Mouse (Mus musculus) lung, postnatal 0 days (tissue): Measurements from ENCODE around the gene Tspan9.

Experiments
- CTCF ChIP-seq: IDR thresholded peaks from 2 replicates; pipeline ENCODE4 v1.5.1; 2016; ENCODE audit warnings: antibody characterized with exemption, mild to moderate bottlenecking
- EP300 ChIP-seq: IDR thresholded peaks from 2 replicates; pipeline ENCODE4 v1.6.1; 2016; ENCODE audit warnings: antibody characterized with exemption, mild to moderate bottlenecking, control low read depth

DNA sequence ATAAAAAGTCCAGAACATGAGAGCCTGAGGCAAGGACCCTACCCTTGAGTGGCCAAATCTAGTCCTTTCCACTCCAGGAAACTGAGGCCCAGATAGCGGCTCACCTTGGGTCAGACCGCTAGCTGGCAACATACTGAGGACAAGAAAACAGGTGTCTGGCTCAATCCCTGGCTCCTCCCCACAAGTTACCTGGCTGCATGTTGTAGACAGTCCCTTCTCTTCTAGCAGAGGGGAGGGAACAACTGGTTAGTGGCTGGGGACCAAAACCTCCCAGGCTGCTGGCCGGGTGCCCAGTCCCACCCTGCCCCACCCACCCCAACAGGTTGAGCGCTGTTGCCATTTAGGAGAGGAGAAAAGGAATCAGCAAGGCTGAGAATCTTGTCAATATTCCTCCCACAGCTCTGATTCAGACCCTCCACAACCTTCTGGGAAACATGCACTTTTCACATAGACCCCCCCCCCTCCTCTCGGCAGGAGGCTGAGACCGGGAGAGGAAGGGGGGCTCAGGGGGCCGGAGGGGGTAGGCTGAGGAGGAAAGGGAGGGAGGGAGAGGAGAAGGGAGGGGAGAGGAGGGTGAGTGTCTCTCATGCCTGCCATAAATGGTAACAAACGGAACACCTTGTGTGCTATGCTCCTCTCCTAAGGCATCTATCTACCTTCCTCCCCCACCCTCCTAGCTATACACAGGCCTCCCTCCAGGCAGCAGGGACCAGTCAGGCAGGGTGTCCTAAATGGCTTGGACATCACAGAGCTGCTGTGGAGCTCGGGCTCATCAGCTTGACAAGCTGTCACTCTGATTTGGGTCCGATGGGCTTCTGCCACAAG, 122.1 kb downstream of the Tspan9 start:
- TF ChIP-seq CTCF (no peak), EP300 (no peak)
